9 mouse cellular contexts compared by ENCODE assay signal in genomic region chr14:54239002-54239736, GRCm38 (mm10). TPM values are rescaled to one million over a fixed set of nuclear protein-coding genes. Genes with fewer than 3 reads are reported as not detected.
DNase-seq lines count a peak whose midpoint lies in the region; ATAC-seq and TF ChIP-seq lines count a peak whose summit lies in the region.
"Had no signal": no experiment of that assay in that cellular context is flagged by ENCODE, and none has a peak within 500 bp of the region (broad histone marks: within the 10 kb centered on the region; RNA-seq: fewer than 3 reads in every experiment).

No protein-coding gene starts in this region.

- TF ChIP-seq CTCF in ES-Bruce4 (IDR thresholded peaks at IDR 0.05; ENCODE audit: low read depth, low read length) = peak; percentile 85
- peak; percentile 49; the same call in 1 of the 2 replicates for TF ChIP-seq CTCF in testis, adult 2 months (IDR thresholded peaks at IDR 0.05; ENCODE audit: control insufficient read depth, insufficient read depth, insufficient replicate concordance, low read depth, low read length)

- no peak for TF ChIP-seq POLR2A in ES-Bruce4 (IDR thresholded peaks at IDR 0.05; ENCODE audit: insufficient read depth, low read length)
- TF ChIP-seq POLR2A in testis, adult 2 months (IDR thresholded peaks at IDR 0.05; ENCODE audit: control insufficient read depth, low read depth, low read length) = no peak

- H3K27ac ChIP-seq in ES-Bruce4 (ENCODE audit: insufficient read depth, low read length) = no peak overlapping the region
- no peak overlapping the region for H3K27ac ChIP-seq in forebrain, embryonic 11.5 days (ENCODE audit: low read depth, low read length)
- no peak overlapping the region for H3K27ac ChIP-seq in heart, embryonic 15.5 days
- no peak overlapping the region for H3K27ac ChIP-seq in liver, embryonic 16.5 days (ENCODE audit: low read length)
- no peak overlapping the region for H3K27ac ChIP-seq in neural tube, embryonic 14.5 days (ENCODE audit: low read depth, low read length)
- H3K27ac ChIP-seq in testis, adult 2 months (ENCODE audit: control insufficient read depth, insufficient read depth, low read depth, low read length) = no peak overlapping the region

- TF ChIP-seq EP300 in ES-Bruce4 (IDR thresholded peaks at IDR 0.05; ENCODE audit: insufficient read depth, low read depth, low read length) = no peak

- no peaks in the 10 kb centered on the region for H3K27me3 ChIP-seq in ES-Bruce4 (ENCODE audit: control insufficient read depth, insufficient read depth, low read length, poor library complexity, severe bottlenecking)
- H3K27me3 ChIP-seq in forebrain, embryonic 11.5 days (ENCODE audit: control insufficient read depth, insufficient read depth, low read length) = no peaks in the 10 kb centered on the region
- no peaks in the 10 kb centered on the region for H3K27me3 ChIP-seq in heart, embryonic 15.5 days
- no peaks in the 10 kb centered on the region for H3K27me3 ChIP-seq in liver, embryonic 16.5 days (ENCODE audit: control insufficient read depth, insufficient read depth, low read depth, low read length)
- H3K27me3 ChIP-seq in neural tube, embryonic 14.5 days (ENCODE audit: control insufficient read depth, insufficient read depth, low read length) = no peaks in the 10 kb centered on the region
- no peaks in the 10 kb centered on the region for H3K27me3 ChIP-seq in testis, adult 2 months (ENCODE audit: control insufficient read depth, insufficient read depth, low read length)

- H3K9me3 ChIP-seq in ES-Bruce4 (replicated peaks; ENCODE audit: control insufficient read depth, insufficient read depth, low read length, poor library complexity, severe bottlenecking) = no peaks in the 10 kb centered on the region
- H3K9me3 ChIP-seq in forebrain, embryonic 11.5 days (ENCODE audit: control insufficient read depth, low read length) = no peaks in the 10 kb centered on the region; the same call in 1 of the 2 replicates
- no peaks in the 10 kb centered on the region for H3K9me3 ChIP-seq in heart, embryonic 15.5 days (replicated peaks)
- no peaks in the 10 kb centered on the region for H3K9me3 ChIP-seq in liver, embryonic 16.5 days (replicated peaks; ENCODE audit: control insufficient read depth, low read length)
- no peaks in the 10 kb centered on the region for H3K9me3 ChIP-seq in neural tube, embryonic 14.5 days (ENCODE audit: control insufficient read depth, low read length)

- DNase-seq in c-Kit-positive CD71-positive TER-119-negative erythroid progenitor cells, embryonic 14.5 days (ENCODE audit: low read depth) = peak; percentile 67
- DNase-seq in forebrain, embryonic 11.5 days (ENCODE audit: low spot score) = peak; percentile 84
- DNase-seq in kidney, postnatal 14 days = peak; percentile 90

- peaks cover 18% of the 10 kb centered on the region for H3K36me3 ChIP-seq in ES-Bruce4 (ENCODE audit: control insufficient read depth, insufficient read depth, low read length, poor library complexity, severe bottlenecking)
- H3K36me3 ChIP-seq in forebrain, embryonic 11.5 days (ENCODE audit: control insufficient read depth, insufficient read depth, low read length) = peaks cover 9% of the 10 kb centered on the region
- H3K36me3 ChIP-seq in heart, embryonic 15.5 days = peaks cover 41% of the 10 kb centered on the region
- H3K36me3 ChIP-seq in liver, embryonic 16.5 days (ENCODE audit: control insufficient read depth, insufficient read depth) = peaks cover 20% of the 10 kb centered on the region
- H3K36me3 ChIP-seq in neural tube, embryonic 14.5 days (ENCODE audit: control insufficient read depth, insufficient read depth, low read length) = peaks cover 21% of the 10 kb centered on the region
- peaks cover 2% of the 10 kb centered on the region for H3K36me3 ChIP-seq in testis, adult 2 months (ENCODE audit: control insufficient read depth, insufficient read depth, low read length)

- H3K4me1 ChIP-seq in ES-Bruce4 (ENCODE audit: control insufficient read depth, insufficient read depth, low read length) = peaks cover 2% of the 10 kb centered on the region
- peaks cover 2% of the 10 kb centered on the region; the same call in 1 of the 2 replicates for H3K4me1 ChIP-seq in forebrain, embryonic 11.5 days (replicated peaks; ENCODE audit: control insufficient read depth, insufficient read depth, low read length)
- peaks cover 22% of the 10 kb centered on the region for H3K4me1 ChIP-seq in heart, embryonic 15.5 days (replicated peaks)
- no peaks in the 10 kb centered on the region for H3K4me1 ChIP-seq in liver, embryonic 16.5 days (ENCODE audit: control insufficient read depth, low read depth, low read length)
- peaks cover 11% of the 10 kb centered on the region; the same call in 1 of the 2 replicates for H3K4me1 ChIP-seq in neural tube, embryonic 14.5 days (ENCODE audit: control insufficient read depth, insufficient read depth, low read length)
- H3K4me1 ChIP-seq in testis, adult 2 months (ENCODE audit: control insufficient read depth, insufficient read depth, low read length) = peaks cover 2% of the 10 kb centered on the region; the same call in 1 of the 2 replicates

- H3K4me3 ChIP-seq in ES-Bruce4 (ENCODE audit: low read depth, low read length) = no peak overlapping the region
- H3K4me3 ChIP-seq in forebrain, embryonic 11.5 days (ENCODE audit: low read depth, low read length) = no peak overlapping the region
- no peak overlapping the region for H3K4me3 ChIP-seq in heart, embryonic 15.5 days
- no peak overlapping the region for H3K4me3 ChIP-seq in liver, embryonic 16.5 days (ENCODE audit: low read depth, low read length)
- H3K4me3 ChIP-seq in neural tube, embryonic 14.5 days (ENCODE audit: low read depth, low read length) = no peak overlapping the region
- H3K4me3 ChIP-seq in testis, adult 2 months (ENCODE audit: control insufficient read depth, low read depth, low read length) = no peak overlapping the region

- H3K9ac ChIP-seq in ES-Bruce4 (ENCODE audit: low read depth, poor library complexity, severe bottlenecking) = no peak overlapping the region
- no peak overlapping the region for H3K9ac ChIP-seq in forebrain, embryonic 11.5 days (ENCODE audit: low read length)
- H3K9ac ChIP-seq in heart, embryonic 15.5 days = no peak overlapping the region
- H3K9ac ChIP-seq in liver, embryonic 16.5 days (ENCODE audit: low read depth, low read length) = no peak overlapping the region
- no peak overlapping the region for H3K9ac ChIP-seq in neural tube, embryonic 14.5 days (replicated peaks; ENCODE audit: low read depth, low read length)

- ATAC-seq in forebrain, embryonic 11.5 days (replicated peaks; ENCODE audit: low FRiP score) = peak; percentile 65
- peak; percentile 40; the same call in 1 of the 2 replicates for ATAC-seq in heart, embryonic 15.5 days (replicated peaks; ENCODE audit: insufficient number of reproducible peaks, insufficient read depth, low FRiP score, low read depth)
- peak; percentile 59 for ATAC-seq in liver, embryonic 16.5 days (ENCODE audit: low read depth)
- ATAC-seq in neural tube, embryonic 14.5 days (ENCODE audit: low read depth) = peak; percentile 34; the same call in 1 of the 2 replicates

- H3K4me2 ChIP-seq in forebrain, embryonic 11.5 days (ENCODE audit: low read depth, low read length, severe bottlenecking) = no peak overlapping the region
- H3K4me2 ChIP-seq in heart, embryonic 15.5 days = no peak overlapping the region
- H3K4me2 ChIP-seq in liver, embryonic 16.5 days (ENCODE audit: low read depth, low read length) = no peak overlapping the region
- no peak overlapping the region for H3K4me2 ChIP-seq in neural tube, embryonic 14.5 days (ENCODE audit: low read depth, low read length)

- WGBS in forebrain, embryonic 11.5 days = 27% methylated on average over 7 of the region's 7 CpGs
- WGBS in heart, embryonic 15.5 days = 15% methylated on average over 7 of the region's 7 CpGs
- WGBS in liver, embryonic 16.5 days (ENCODE audit: insufficient replicate concordance) = 19% methylated on average over 7 of the region's 7 CpGs
- WGBS in neural tube, embryonic 14.5 days = 16% methylated on average over 7 of the region's 7 CpGs

RNA-seq across cellular contexts. Expression of gene Dad1, which starts 14.7 kb away (rescaled TPM):
- 119 and 129 TPM in 2 replicates for polyA plus RNA-seq in ES-Bruce4 (2011; ENCODE audit: insufficient read depth, insufficient read length, low read depth, missing spikeins)
- polyA plus RNA-seq in forebrain, embryonic 11.5 days (2014; fragmentation: Nextera tagmentation; extraction: Ambion mirVana) = 233 and 240 TPM in 2 replicates
- polyA plus RNA-seq in heart, embryonic 15.5 days (2015; fragmentation: Nextera tagmentation; extraction: Ambion mirVana) = 355 and 362 TPM in 2 replicates
- 205 and 226 TPM in 2 replicates for polyA plus RNA-seq in liver, embryonic 16.5 days (2015; fragmentation: Nextera tagmentation; extraction: Ambion mirVana)
- 401 and 423 TPM in 2 replicates for polyA plus RNA-seq in neural tube, embryonic 14.5 days (2014; fragmentation: Nextera tagmentation; extraction: Ambion mirVana)
- polyA plus RNA-seq in testis, adult 2 months (2012; rRNA removed) = 625 and 632 TPM in 2 replicates

RNA-seq across cellular contexts. Expression of gene Abhd4, which starts 14.8 kb away (rescaled TPM):
- 102 and 109 TPM in 2 replicates for polyA plus RNA-seq in ES-Bruce4 (2011; ENCODE audit: insufficient read depth, insufficient read length, low read depth, missing spikeins)
- polyA plus RNA-seq in forebrain, embryonic 11.5 days (2014; fragmentation: Nextera tagmentation; extraction: Ambion mirVana) = 50.9 and 53.5 TPM in 2 replicates
- 96.0 and 106 TPM in 2 replicates for polyA plus RNA-seq in heart, embryonic 15.5 days (2015; fragmentation: Nextera tagmentation; extraction: Ambion mirVana)
- polyA plus RNA-seq in liver, embryonic 16.5 days (2015; fragmentation: Nextera tagmentation; extraction: Ambion mirVana) = 22.6 and 23.0 TPM in 2 replicates
- polyA plus RNA-seq in neural tube, embryonic 14.5 days (2014; fragmentation: Nextera tagmentation; extraction: Ambion mirVana) = 57.4 and 69.5 TPM in 2 replicates
- 212 and 237 TPM in 2 replicates for polyA plus RNA-seq in testis, adult 2 months (2012; rRNA removed)

RNA-seq across cellular contexts. Expression of gene Olfr49, which starts 45.6 kb away (rescaled TPM):
- polyA plus RNA-seq in ES-Bruce4 (2011; ENCODE audit: insufficient read depth, insufficient read length, low read depth, missing spikeins) = not detected in 2 replicates
- polyA plus RNA-seq in forebrain, embryonic 11.5 days (2014; fragmentation: Nextera tagmentation; extraction: Ambion mirVana) = not detected in 2 replicates
- polyA plus RNA-seq in heart, embryonic 15.5 days (2015; fragmentation: Nextera tagmentation; extraction: Ambion mirVana) = 0.03 TPM in 1 of 2 replicates, not detected in the other
- not detected in 2 replicates for polyA plus RNA-seq in liver, embryonic 16.5 days (2015; fragmentation: Nextera tagmentation; extraction: Ambion mirVana)
- not detected in 2 replicates for polyA plus RNA-seq in neural tube, embryonic 14.5 days (2014; fragmentation: Nextera tagmentation; extraction: Ambion mirVana)
- not detected in 2 replicates for polyA plus RNA-seq in testis, adult 2 months (2012; rRNA removed)
- polyA plus RNA-seq: heart, embryonic 16.5 days had no signal
